Mouse (Mus musculus): ENCODE data around the gene Negr1.

Negr1 gene

GRCm38 (mm10) chr3:156796061-156796691 is 234.6 kb downstream of the Negr1 start:
- no peak for DNase-seq

- no peak for DNase-seq
These were observed 237.6 kb downstream of the Negr1 start for GRCm38 (mm10) chr3:156799228-156799627.

GRCm38 (mm10) chr3:156809836-156810235 is 248.2 kb downstream of the Negr1 start:
- DNase-seq: no peak

GRCm38 (mm10) chr3:156816938-156817337 is 255.3 kb downstream of the Negr1 start:
- DNase-seq: no peak

GRCm38 (mm10) chr3:156817452-156817851 is 255.9 kb downstream of the Negr1 start:
- no peak for DNase-seq

- DNase-seq: no peak
These were observed 261.4 kb downstream of the Negr1 start for GRCm38 (mm10) chr3:156823039-156823438.

- no peak for DNase-seq
These were observed 272.3 kb downstream of the Negr1 start for GRCm38 (mm10) chr3:156833920-156834319.

- DNase-seq: peak; percentile 2 to 3
These were observed 277.0 kb downstream of the Negr1 start for GRCm38 (mm10) chr3:156838550-156838949.

- DNase-seq: no peak
These were observed 286.8 kb downstream of the Negr1 start for GRCm38 (mm10) chr3:156848385-156848784.

GRCm38 (mm10) chr3:156851921-156852320 is 290.3 kb downstream of the Negr1 start:
- no peak for DNase-seq

GRCm38 (mm10) chr3:156870239-156870921 is 308.8 kb downstream of the Negr1 start:
- no peak for DNase-seq

- DNase-seq: no peak
These were observed 309.3 kb downstream of the Negr1 start for GRCm38 (mm10) chr3:156870922-156871257.

- no peak for DNase-seq
These were observed 310.1 kb downstream of the Negr1 start for GRCm38 (mm10) chr3:156871641-156872196.

- no peak for DNase-seq
These were observed 315.0 kb downstream of the Negr1 start for GRCm38 (mm10) chr3:156876551-156876950.

- DNase-seq: peak in 1 of 2 experiments; percentile 28
These were observed 320.5 kb downstream of the Negr1 start for GRCm38 (mm10) chr3:156882129-156882528.

GRCm38 (mm10) chr3:156883873-156884272 is 322.3 kb downstream of the Negr1 start:
- DNase-seq: peak; percentile 45 to 73

- no peak for DNase-seq
These were observed 324.1 kb downstream of the Negr1 start for GRCm38 (mm10) chr3:156885689-156886088.

- no peak for DNase-seq
These were observed 325.3 kb downstream of the Negr1 start for GRCm38 (mm10) chr3:156886915-156887314.

GRCm38 (mm10) chr3:156890986-156891385 is 329.4 kb downstream of the Negr1 start:
- DNase-seq: no peak

- no peak for DNase-seq
These were observed 333.7 kb downstream of the Negr1 start for GRCm38 (mm10) chr3:156895322-156895721.

- DNase-seq: no peak
These were observed 334.5 kb downstream of the Negr1 start for GRCm38 (mm10) chr3:156896106-156896505.

GRCm38 (mm10) chr3:156896552-156896951 is 335.0 kb downstream of the Negr1 start:
- DNase-seq: no peak

GRCm38 (mm10) chr3:156901140-156901539 is 339.5 kb downstream of the Negr1 start:
- DNase-seq: no peak

GRCm38 (mm10) chr3:156903925-156904576 is 342.5 kb downstream of the Negr1 start:
- no peak for DNase-seq
